Mouse (Mus musculus) hindbrain, embryonic 14.5 days (tissue): ENCODE measurements around the gene Mri1. TPM values are rescaled to one million over a fixed set of nuclear protein-coding genes. Genes with fewer than 3 reads are reported as not detected.
"Not testable (repeated sequence)": the region's sequence is repeated elsewhere in the genome, so short reads cannot be mapped to it uniquely, and the experiment has no call there.

Experiments
- ATAC-seq: fragments of 200-750 bp; cut with Nextera tagmentation; 2 replicates; pipeline ENCODE4 v1.8.0; 2017; ENCODE audit warnings: moderate number of reproducible peaks, mild to moderate bottlenecking, moderate TSS enrichment, moderate library complexity; ENCODE audit not compliant: low FRiP score
- DNase-seq: peaks from one replicate; pipeline ENCODE4 v3.0.0-alpha.2; 2015; ENCODE audit warnings: low spot score
- H3K27ac ChIP-seq: fragments of 300-500 bp; sonication (generic); 2 replicates; pipeline ENCODE4 v1.5.1; 2014; ENCODE audit warnings: mild to moderate bottlenecking, moderate library complexity
- H3K27me3 ChIP-seq: fragments of 300-500 bp; sonication (generic); 2 replicates; pipeline ENCODE4 v1.6.1; 2014; ENCODE audit warnings: mild to moderate bottlenecking, low read length, mixed read lengths; ENCODE audit not compliant: control insufficient read depth, insufficient read depth
- H3K36me3 ChIP-seq: fragments of 300-500 bp; sonication (generic); replicated peaks from 2 replicates; pipeline ENCODE4 v1.6.1; 2014; ENCODE audit not compliant: control insufficient read depth, insufficient read depth
- H3K4me1 ChIP-seq: fragments of 300-500 bp; sonication (generic); replicated peaks from 2 replicates; pipeline ENCODE4 v1.6.1; 2014; ENCODE audit warnings: antibody characterized with exemption, low read length, mixed read lengths; ENCODE audit not compliant: control insufficient read depth, insufficient read depth
- H3K4me2 ChIP-seq: fragments of 300-500 bp; sonication (generic); replicated peaks from 2 replicates; pipeline ENCODE4 v1.6.1; 2014; ENCODE audit warnings: mild to moderate bottlenecking, moderate library complexity
- H3K4me3 ChIP-seq: fragments of 300-500 bp; sonication (generic); replicated peaks from 2 replicates; pipeline ENCODE4 v1.5.1; 2014; ENCODE audit warnings: mild to moderate bottlenecking, low read length
- H3K9ac ChIP-seq: fragments of 300-500 bp; sonication (generic); 2 replicates; pipeline ENCODE4 v1.6.1; 2014
- H3K9me3 ChIP-seq: fragments of 300-500 bp; sonication (generic); 2 replicates; pipeline ENCODE4 v1.6.1; 2016; ENCODE audit warnings: low read length; ENCODE audit not compliant: control insufficient read depth
- WGBS: fragments of 180-500 bp; shearing (Covaris S2); extraction: QIAGEN DNeasy Blood & Tissue Kit; methylation state at CpG from one replicate; pipeline ENCODE4 v1.1.7; 2014; 5-methylcytosine and 5-hydroxymethylcytosine counted together
- polyA plus RNA-seq: library from polyadenylated mRNA; unstranded; fragments of >200 nt; fragmentation: Nextera tagmentation; extraction: Ambion mirVana; gene quantifications from 2 replicates; pipeline ENCODE4 v1.2.1, GENCODE M21; 2014

Gene Mri1
- polyA plus RNA-seq = 38.9 and 40.2 TPM in 2 replicates

GRCm38 (mm10) chr8:84256822-84257610 is at the start of gene Mri1:
Mri1 (minus strand) TSS chr8:84257326.
- H3K9me3 ChIP-seq = no peaks in the 10 kb centered on the region
- peak within 1 kb of the TSS; percentile 81 for H3K4me3 ChIP-seq
- H3K36me3 ChIP-seq = peaks cover 73% of the 10 kb centered on the region
- peak; percentile 87 for ATAC-seq
- H3K27ac ChIP-seq = peak within 1 kb of the TSS; percentile 89
- WGBS = under 1% methylated on average over 64 of the region's 64 CpGs
- peak within 1 kb of the TSS; percentile 86 for H3K9ac ChIP-seq
- peaks cover 18% of the 10 kb centered on the region for H3K4me1 ChIP-seq
- no peaks in the 10 kb centered on the region for H3K27me3 ChIP-seq
- DNase-seq = peak; percentile 92
- peak within 1 kb of the TSS; percentile 96 for H3K4me2 ChIP-seq

DNA sequence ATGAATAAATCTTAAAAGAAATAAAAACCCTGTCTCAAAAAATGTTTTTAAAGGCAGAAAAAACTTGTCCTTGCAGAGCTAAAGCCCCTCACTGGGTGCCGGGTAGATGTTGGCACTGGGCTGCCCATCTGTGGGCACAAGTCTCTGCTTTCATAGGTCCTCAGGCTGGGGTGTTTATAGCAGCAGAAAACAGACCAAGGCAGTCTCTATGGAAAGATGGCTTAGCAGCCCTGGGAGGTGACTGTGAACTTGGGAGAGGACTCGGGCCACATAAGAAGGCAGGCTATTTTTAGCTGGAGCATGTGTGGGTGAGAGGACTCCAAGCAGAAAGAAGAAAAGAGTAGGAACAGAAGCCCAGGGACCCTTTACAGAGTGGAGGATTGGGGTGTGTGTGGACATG is 46.8 kb upstream of the Mri1 start:
- H3K4me2 ChIP-seq = no peak overlapping the region
- DNase-seq (no peak), ATAC-seq (no peak)
- no peaks in the 10 kb centered on the region for H3K36me3 ChIP-seq
- H3K4me1 ChIP-seq = no peaks in the 10 kb centered on the region
- 94% methylated on average over 2 of the region's 2 CpGs for WGBS
- H3K27me3 ChIP-seq = no peaks in the 10 kb centered on the region
- H3K9ac ChIP-seq = no peak overlapping the region
- no peak overlapping the region for H3K27ac ChIP-seq
- no peak overlapping the region for H3K4me3 ChIP-seq
- no peaks in the 10 kb centered on the region for H3K9me3 ChIP-seq

DNA sequence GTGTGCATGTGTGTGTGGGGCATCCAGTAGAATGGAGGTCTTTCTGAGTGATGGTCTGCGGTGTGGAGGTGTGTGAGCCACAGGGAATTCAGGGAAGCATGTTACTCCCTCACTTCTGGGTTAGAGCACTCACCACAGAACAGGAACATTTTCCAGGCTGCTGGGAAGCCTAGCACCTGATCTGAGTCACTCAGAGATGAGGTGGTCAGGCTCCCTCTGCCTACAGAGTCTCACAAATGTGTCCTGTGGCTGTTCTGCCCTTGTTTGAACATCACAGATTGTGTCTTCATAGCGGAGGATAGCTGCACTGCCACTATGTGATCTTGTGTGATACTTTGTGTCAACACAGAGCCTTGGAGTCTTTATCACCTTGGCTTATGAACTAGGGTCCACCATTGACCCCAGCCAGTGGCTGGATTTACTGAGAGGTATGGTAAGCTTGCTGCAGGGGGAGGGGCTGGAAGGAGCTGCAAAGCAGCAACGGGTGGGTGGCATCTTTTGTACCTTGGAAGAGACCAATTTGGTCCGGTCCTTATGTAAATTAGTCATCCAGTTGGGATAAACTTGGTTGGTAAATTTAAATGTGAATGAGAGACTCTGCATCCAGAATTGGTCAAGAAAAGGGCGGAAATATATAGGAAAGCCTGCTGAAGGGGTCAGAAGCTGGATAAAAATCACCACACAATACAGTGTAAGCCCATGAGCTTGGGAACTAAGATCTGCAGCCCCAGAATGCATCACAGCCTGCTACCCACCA is 40.1 kb upstream of the Mri1 start:
- H3K4me2 ChIP-seq = no peak overlapping the region
- no peaks in the 10 kb centered on the region for H3K9me3 ChIP-seq
- WGBS = 60% methylated on average over 5 of the region's 5 CpGs
- no peaks in the 10 kb centered on the region for H3K36me3 ChIP-seq
- DNase-seq (no peak), ATAC-seq (no peak)
- no peaks in the 10 kb centered on the region for H3K4me1 ChIP-seq
- no peaks in the 10 kb centered on the region for H3K27me3 ChIP-seq
- no peak overlapping the region for H3K9ac ChIP-seq
- no peak overlapping the region for H3K27ac ChIP-seq
- no peak overlapping the region for H3K4me3 ChIP-seq

- Histone ChIP-seq H3K36me3 (no peaks in the 10 kb centered on the region), H3K4me3 (no peak overlapping the region), H3K4me2 (no peak overlapping the region), H3K4me1 (no peaks in the 10 kb centered on the region), H3K9ac (no peak overlapping the region), H3K9me3 (no peaks in the 10 kb centered on the region), H3K27me3 (no peaks in the 10 kb centered on the region), H3K27ac (no peak overlapping the region)
- DNase-seq (peak; percentile 80), ATAC-seq (no peak)
- WGBS = 26% methylated on average over 8 of the region's 8 CpGs
These were observed 34.6 kb upstream of the Mri1 start for GRCm38 (mm10) chr8:84291688-84292087.

DNA sequence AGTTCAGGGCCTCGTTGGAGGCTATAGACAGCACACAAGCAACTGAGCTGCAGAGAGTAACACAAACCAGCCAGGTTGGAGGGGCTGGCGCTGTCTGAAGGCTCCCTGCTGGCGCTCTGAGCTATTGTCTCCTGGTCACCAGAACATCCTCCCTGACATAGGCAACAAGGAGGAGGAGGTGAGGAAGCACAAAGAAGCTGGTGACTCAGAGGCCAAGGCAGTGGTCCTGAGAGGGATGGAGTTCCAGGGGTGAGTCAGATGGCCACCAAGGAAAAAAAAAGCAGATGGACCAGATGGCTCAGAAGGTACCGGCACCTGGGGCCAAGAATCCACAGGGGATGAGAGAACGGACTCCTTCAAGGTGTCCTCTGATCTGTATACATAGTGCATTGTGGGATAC is 34.0 kb upstream of the Mri1 start:
- DNase-seq (no peak), ATAC-seq (no peak)
- Histone ChIP-seq H3K4me2 (no peak overlapping the region), H3K9me3 (no peaks in the 10 kb centered on the region), H3K4me1 (no peaks in the 10 kb centered on the region), H3K4me3 (no peak overlapping the region), H3K27me3 (no peaks in the 10 kb centered on the region), H3K36me3 (no peaks in the 10 kb centered on the region), H3K9ac (no peak overlapping the region), H3K27ac (no peak overlapping the region)
- WGBS = 45% methylated on average over 5 of the region's 5 CpGs

- 56% methylated on average over 2 of the region's 2 CpGs for WGBS
- no peak for ATAC-seq
- Histone ChIP-seq H3K27ac (no peak overlapping the region), H3K9me3 (no peaks in the 10 kb centered on the region), H3K27me3 (no peaks in the 10 kb centered on the region), H3K4me3 (no peak overlapping the region), H3K9ac (no peak overlapping the region), H3K4me2 (no peak overlapping the region), H3K4me1 (no peaks in the 10 kb centered on the region), H3K36me3 (no peaks in the 10 kb centered on the region)
- no peak for DNase-seq
These were observed 31.8 kb upstream of the Mri1 start for GRCm38 (mm10) chr8:84288892-84289291.

GRCm38 (mm10) chr8:84285665-84286064 is 28.5 kb upstream of the Mri1 start:
- not testable (repeated sequence) for H3K27me3 ChIP-seq, H3K9ac ChIP-seq, H3K4me1 ChIP-seq, H3K9me3 ChIP-seq, H3K27ac ChIP-seq, H3K4me2 ChIP-seq, ATAC-seq, H3K4me3 ChIP-seq, H3K36me3 ChIP-seq
- 58% methylated on average over 5 of the region's 5 CpGs for WGBS
- DNase-seq = peak; percentile 49

DNA sequence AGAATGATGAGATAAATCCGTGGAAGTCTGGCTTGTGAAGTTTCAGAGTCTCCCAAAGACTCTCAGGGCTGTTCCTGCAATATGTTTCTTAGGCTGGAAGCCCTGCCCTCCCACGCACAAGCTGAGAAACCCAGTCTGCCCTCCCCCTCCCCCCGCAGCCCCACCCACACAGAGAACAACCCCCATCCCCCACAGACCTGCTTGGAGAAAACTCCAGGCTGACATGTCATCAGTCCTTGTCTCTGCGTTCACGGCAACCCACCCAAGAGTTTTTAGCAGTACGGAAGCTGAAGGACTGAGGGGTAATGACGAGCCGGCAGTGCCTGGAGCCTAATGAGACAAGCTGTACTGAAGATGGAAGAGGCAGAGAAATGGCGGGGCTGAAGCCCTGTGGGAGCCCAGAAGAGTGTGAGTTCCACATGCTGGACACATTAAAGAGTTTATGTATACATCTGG is 27.5 kb upstream of the Mri1 start:
- ATAC-seq (no peak), DNase-seq (no peak)
- no peaks in the 10 kb centered on the region for H3K9me3 ChIP-seq
- no peaks in the 10 kb centered on the region for H3K4me1 ChIP-seq
- no peaks in the 10 kb centered on the region for H3K27me3 ChIP-seq
- H3K36me3 ChIP-seq = no peaks in the 10 kb centered on the region
- 34% methylated on average over 9 of the region's 9 CpGs for WGBS
- no peak overlapping the region for H3K9ac ChIP-seq
- H3K27ac ChIP-seq = no peak overlapping the region
- no peak overlapping the region for H3K4me2 ChIP-seq
- H3K4me3 ChIP-seq = no peak overlapping the region

GRCm38 (mm10) chr8:84280777-84281176 is 23.7 kb upstream of the Mri1 start:
- H3K9me3 ChIP-seq = no peaks in the 10 kb centered on the region
- no peak overlapping the region for H3K9ac ChIP-seq
- no peak for ATAC-seq

More at GRCm38 (mm10) chr8:84280777-84281176, 23.7 kb upstream of the Mri1 start:
- WGBS = 82% methylated on average over 10 of the region's 10 CpGs
- H3K4me1 ChIP-seq = no peaks in the 10 kb centered on the region
- no peaks in the 10 kb centered on the region for H3K36me3 ChIP-seq
- DNase-seq = no peak
- H3K27me3 ChIP-seq = no peaks in the 10 kb centered on the region
- H3K27ac ChIP-seq = no peak overlapping the region
- H3K4me2 ChIP-seq = no peak overlapping the region
- no peak overlapping the region for H3K4me3 ChIP-seq
